Mouse (Mus musculus): Measurements from ENCODE around the gene Skap2. TPM values are rescaled to one million over a fixed set of nuclear protein-coding genes. Genes with fewer than 3 reads are reported as not detected.
A peak's percentile ranks its signal among the peaks of the same experiment; 100 is the strongest.

Gene Skap2
- polyA plus RNA-seq, 1 experiment from 2014 or later = 40.3 TPM

DNA sequence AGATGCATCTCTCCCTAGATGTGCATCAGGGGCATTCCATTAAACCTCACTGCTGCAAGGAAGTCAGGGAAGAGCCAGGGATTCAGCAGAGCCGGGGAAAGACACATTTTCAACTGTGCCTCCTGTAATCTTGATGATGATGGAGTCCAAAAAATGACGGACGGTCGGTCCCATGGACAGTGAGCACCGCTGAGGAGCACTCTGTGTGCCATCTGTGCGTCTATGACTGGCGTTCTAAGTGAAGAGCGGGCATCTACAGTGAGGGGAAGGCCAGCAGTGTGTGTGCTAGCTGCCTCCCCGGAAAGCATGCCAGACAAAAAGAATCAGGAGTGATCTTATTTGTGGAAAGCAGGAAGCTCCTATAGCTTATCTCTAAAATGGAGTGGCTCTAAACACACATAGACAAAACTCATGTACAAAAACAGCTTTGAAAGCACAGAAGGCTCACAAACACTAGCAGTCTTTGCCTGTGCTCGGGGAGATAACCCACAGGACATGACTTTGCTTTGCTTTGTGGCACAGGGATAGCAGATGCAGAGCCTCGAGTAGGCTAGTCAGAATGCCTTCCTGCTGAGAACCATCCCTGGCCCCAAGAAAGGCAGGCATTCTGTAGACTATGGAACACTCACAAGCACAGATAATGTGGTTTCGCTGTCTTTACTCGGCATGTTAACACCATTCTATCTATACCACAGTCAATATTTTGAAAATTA is 135.4 kb downstream of the Skap2 start:
- no peak overlapping the region for H3K27ac ChIP-seq (ENCODE audit: low read depth, low read length)
- no peak overlapping the region for H3K4me2 ChIP-seq (replicated peaks; ENCODE audit: low read depth)
- no peak for TF ChIP-seq CTCF (IDR thresholded peaks at IDR 0.05; ENCODE audit: low read depth)
- H3K9ac ChIP-seq (ENCODE audit: low read depth, low read length) = no peak overlapping the region
- H3K4me3 ChIP-seq (ENCODE audit: low read depth, low read length) = no peak overlapping the region
- no peaks in the 10 kb centered on the region for H3K36me3 ChIP-seq (ENCODE audit: control insufficient read depth, insufficient read depth)
- no peak for ATAC-seq
- WGBS = 82% methylated on average over 13 of the region's 13 CpGs
- H3K9me3 ChIP-seq (ENCODE audit: control insufficient read depth) = no peaks in the 10 kb centered on the region
- no peaks in the 10 kb centered on the region for H3K27me3 ChIP-seq (replicated peaks; ENCODE audit: control insufficient read depth, insufficient read depth, low read length)
- H3K4me1 ChIP-seq (replicated peaks; ENCODE audit: control insufficient read depth, insufficient read depth, low read length) = no peaks in the 10 kb centered on the region

DNA sequence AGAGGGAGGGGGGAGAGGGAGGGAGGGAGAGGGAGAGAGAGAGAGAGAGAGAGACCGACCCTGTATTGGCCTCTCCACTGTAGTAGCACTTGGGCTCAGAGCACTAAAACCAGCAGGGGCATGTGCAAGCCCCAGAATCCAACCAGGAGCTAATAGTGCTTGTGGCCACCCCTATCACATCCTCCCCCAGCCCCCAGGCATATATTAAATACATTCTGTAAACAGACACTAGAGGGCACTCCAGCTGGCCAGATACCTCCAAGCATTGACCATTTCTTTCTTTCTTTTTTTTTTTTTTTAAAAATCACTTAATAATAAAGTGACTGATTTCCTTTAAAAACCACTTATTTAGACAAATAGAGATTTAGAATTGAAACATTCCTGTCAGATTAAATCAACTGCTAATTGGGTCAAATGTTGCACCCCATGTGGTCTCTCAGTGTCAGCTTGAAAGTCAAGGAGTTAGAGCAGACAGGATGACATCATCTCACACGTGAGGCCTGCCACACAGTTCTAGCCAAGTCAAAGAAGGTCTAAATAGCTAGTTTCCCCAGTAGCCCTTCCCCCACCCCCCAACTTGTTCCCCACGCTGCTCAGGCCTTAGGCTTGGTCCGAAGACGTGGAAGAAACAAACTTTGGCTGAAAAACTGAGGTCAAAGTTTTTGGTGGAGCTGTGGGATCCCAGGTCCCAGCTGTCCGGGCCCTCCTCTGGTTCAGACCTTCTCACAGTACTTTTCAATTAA is 136.3 kb downstream of the Skap2 start:
- TF ChIP-seq CTCF (IDR thresholded peaks at IDR 0.05; ENCODE audit: low read depth) = peak; percentile 70
- Histone ChIP-seq H3K36me3 (ENCODE audit: control insufficient read depth, insufficient read depth) (no peaks in the 10 kb centered on the region), H3K27me3 (replicated peaks; ENCODE audit: control insufficient read depth, insufficient read depth, low read length) (no peaks in the 10 kb centered on the region), H3K4me1 (replicated peaks; ENCODE audit: control insufficient read depth, insufficient read depth, low read length) (no peaks in the 10 kb centered on the region), H3K9me3 (ENCODE audit: control insufficient read depth) (no peaks in the 10 kb centered on the region), H3K9ac (ENCODE audit: low read depth, low read length) (no peak overlapping the region), H3K4me3 (ENCODE audit: low read depth, low read length) (no peak overlapping the region), H3K27ac (ENCODE audit: low read depth, low read length) (no peak overlapping the region), H3K4me2 (replicated peaks; ENCODE audit: low read depth) (no peak overlapping the region)
- WGBS = 52% methylated on average over 6 of the region's 6 CpGs
- no peak for ATAC-seq

DNA sequence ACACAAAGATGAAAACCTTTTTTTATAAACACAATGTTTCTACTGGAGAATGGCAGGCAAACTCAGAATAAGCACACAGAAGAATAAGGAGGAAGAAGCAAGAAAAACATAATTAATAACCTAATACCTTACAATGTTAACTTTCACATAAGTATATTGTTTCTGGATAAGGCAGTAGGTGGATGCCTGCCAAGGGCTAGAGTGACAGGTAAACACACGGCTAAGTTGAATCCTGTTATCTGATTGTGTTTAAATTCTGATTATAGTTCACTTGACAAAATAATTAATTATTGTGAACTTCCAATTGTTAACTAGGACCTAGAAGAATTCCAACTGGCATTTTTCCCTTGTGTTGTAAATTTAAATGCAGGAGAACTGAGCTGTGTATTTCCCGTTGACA is 138.3 kb downstream of the Skap2 start:
- no peaks in the 10 kb centered on the region for H3K9me3 ChIP-seq (ENCODE audit: control insufficient read depth)
- H3K27ac ChIP-seq (ENCODE audit: low read depth, low read length) = no peak overlapping the region
- H3K4me2 ChIP-seq (replicated peaks; ENCODE audit: low read depth) = no peak overlapping the region
- H3K27me3 ChIP-seq (replicated peaks; ENCODE audit: control insufficient read depth, insufficient read depth, low read length) = no peaks in the 10 kb centered on the region
- TF ChIP-seq CTCF (IDR thresholded peaks at IDR 0.05; ENCODE audit: low read depth) = no peak
- no peak for ATAC-seq
- no peaks in the 10 kb centered on the region for H3K36me3 ChIP-seq (ENCODE audit: control insufficient read depth, insufficient read depth)
- 57% methylated on average over 2 of the region's 2 CpGs for WGBS
- no peak overlapping the region for H3K4me3 ChIP-seq (ENCODE audit: low read depth, low read length)
- no peaks in the 10 kb centered on the region for H3K4me1 ChIP-seq (replicated peaks; ENCODE audit: control insufficient read depth, insufficient read depth, low read length)
- no peak overlapping the region for H3K9ac ChIP-seq (ENCODE audit: low read depth, low read length)

DNA sequence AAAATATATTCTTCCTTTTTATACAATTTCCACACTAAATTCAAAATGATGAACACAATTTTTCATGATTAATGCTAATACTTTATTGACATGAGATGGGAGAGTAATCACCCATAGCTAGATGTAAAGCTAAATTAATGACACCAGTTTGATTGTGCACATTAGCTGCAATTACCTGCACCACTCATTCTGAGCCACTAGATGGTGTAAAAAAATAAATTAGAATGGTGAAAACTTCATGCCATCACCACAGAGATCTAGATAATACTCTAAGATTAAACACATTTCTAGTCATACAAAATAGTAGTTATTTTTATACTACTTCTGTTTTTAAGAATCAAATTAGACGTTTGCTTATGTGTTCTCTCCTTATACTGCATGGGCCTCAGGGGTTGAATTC is 141.2 kb downstream of the Skap2 start:
- H3K9me3 ChIP-seq (ENCODE audit: control insufficient read depth) = no peaks in the 10 kb centered on the region
- WGBS = 22% methylated on average over 1 of the region's 1 CpGs
- no peak overlapping the region for H3K9ac ChIP-seq (ENCODE audit: low read depth, low read length)
- ATAC-seq = no peak
- peak; percentile 70 for TF ChIP-seq CTCF (IDR thresholded peaks at IDR 0.05; ENCODE audit: low read depth)
- no peak overlapping the region for H3K4me2 ChIP-seq (replicated peaks; ENCODE audit: low read depth)
- no peak overlapping the region for H3K27ac ChIP-seq (ENCODE audit: low read depth, low read length)
- no peaks in the 10 kb centered on the region for H3K36me3 ChIP-seq (ENCODE audit: control insufficient read depth, insufficient read depth)
- no peaks in the 10 kb centered on the region for H3K4me1 ChIP-seq (replicated peaks; ENCODE audit: control insufficient read depth, insufficient read depth, low read length)
- H3K4me3 ChIP-seq (ENCODE audit: low read depth, low read length) = no peak overlapping the region
- no peaks in the 10 kb centered on the region for H3K27me3 ChIP-seq (replicated peaks; ENCODE audit: control insufficient read depth, insufficient read depth, low read length)

DNA sequence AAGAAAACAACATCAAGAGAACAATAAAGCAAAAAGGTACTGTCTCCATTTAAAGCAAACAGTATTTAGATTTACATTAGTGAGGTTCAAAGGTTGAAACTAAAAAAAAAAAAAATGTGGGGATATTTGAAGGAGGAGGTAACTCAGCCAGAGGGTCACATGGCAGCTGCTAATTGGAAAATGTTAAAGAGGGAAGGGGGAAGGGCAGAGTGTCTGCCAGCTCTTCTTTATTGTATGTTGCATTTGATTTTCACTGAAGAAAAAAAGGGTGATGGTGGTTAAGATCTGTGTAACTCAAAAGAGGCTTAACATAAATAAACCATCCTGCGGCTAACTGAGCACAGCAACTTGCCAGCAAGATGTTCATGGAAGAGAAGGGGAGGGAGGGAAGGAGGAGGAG is 142.1 kb downstream of the Skap2 start:
- H3K9me3 ChIP-seq (ENCODE audit: control insufficient read depth) = no peaks in the 10 kb centered on the region
- H3K36me3 ChIP-seq (ENCODE audit: control insufficient read depth, insufficient read depth) = no peaks in the 10 kb centered on the region
- 81% methylated on average over 1 of the region's 1 CpGs for WGBS
- H3K9ac ChIP-seq (ENCODE audit: low read depth, low read length) = no peak overlapping the region
- H3K4me2 ChIP-seq (replicated peaks; ENCODE audit: low read depth) = no peak overlapping the region
- no peak overlapping the region for H3K4me3 ChIP-seq (ENCODE audit: low read depth, low read length)
- no peaks in the 10 kb centered on the region for H3K4me1 ChIP-seq (replicated peaks; ENCODE audit: control insufficient read depth, insufficient read depth, low read length)
- no peaks in the 10 kb centered on the region for H3K27me3 ChIP-seq (replicated peaks; ENCODE audit: control insufficient read depth, insufficient read depth, low read length)
- no peak overlapping the region for H3K27ac ChIP-seq (ENCODE audit: low read depth, low read length)
- TF ChIP-seq CTCF (IDR thresholded peaks at IDR 0.05; ENCODE audit: low read depth) = no peak
- no peak for ATAC-seq

DNA sequence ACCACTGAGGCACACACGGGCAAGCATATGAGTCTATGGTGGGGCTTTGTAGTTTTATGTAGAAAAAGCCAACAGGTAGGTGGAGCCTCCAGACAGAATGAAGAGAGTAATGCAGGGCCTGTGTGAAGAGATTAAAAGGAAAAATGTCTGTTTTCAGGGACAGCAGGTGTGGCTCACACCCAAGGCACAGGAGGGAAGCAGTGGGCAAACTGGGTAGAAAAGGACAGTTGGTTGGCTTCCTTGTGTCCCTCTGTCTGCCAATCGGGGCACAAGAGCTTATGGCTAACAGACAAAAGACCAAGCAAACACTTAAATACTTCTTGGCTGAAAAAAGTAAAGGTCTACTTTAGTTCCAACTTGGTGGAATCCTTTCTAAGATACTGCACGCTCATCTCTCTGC is 145.8 kb downstream of the Skap2 start:
- no peaks in the 10 kb centered on the region for H3K27me3 ChIP-seq (replicated peaks; ENCODE audit: control insufficient read depth, insufficient read depth, low read length)
- no peak overlapping the region for H3K4me3 ChIP-seq (ENCODE audit: low read depth, low read length)
- ATAC-seq = no peak
- no peak overlapping the region for H3K27ac ChIP-seq (ENCODE audit: low read depth, low read length)
- WGBS = 87% methylated on average over 3 of the region's 3 CpGs
- no peaks in the 10 kb centered on the region for H3K9me3 ChIP-seq (ENCODE audit: control insufficient read depth)
- no peaks in the 10 kb centered on the region for H3K4me1 ChIP-seq (replicated peaks; ENCODE audit: control insufficient read depth, insufficient read depth, low read length)
- no peak overlapping the region for H3K4me2 ChIP-seq (replicated peaks; ENCODE audit: low read depth)
- no peak for TF ChIP-seq CTCF (IDR thresholded peaks at IDR 0.05; ENCODE audit: low read depth)
- H3K9ac ChIP-seq (ENCODE audit: low read depth, low read length) = no peak overlapping the region
- no peaks in the 10 kb centered on the region for H3K36me3 ChIP-seq (ENCODE audit: control insufficient read depth, insufficient read depth)

Data from intestine, postnatal 0 days (tissue).